Mouse (Mus musculus): Measurements from ENCODE around the gene Asap2.

Gene Asap2

DNA sequence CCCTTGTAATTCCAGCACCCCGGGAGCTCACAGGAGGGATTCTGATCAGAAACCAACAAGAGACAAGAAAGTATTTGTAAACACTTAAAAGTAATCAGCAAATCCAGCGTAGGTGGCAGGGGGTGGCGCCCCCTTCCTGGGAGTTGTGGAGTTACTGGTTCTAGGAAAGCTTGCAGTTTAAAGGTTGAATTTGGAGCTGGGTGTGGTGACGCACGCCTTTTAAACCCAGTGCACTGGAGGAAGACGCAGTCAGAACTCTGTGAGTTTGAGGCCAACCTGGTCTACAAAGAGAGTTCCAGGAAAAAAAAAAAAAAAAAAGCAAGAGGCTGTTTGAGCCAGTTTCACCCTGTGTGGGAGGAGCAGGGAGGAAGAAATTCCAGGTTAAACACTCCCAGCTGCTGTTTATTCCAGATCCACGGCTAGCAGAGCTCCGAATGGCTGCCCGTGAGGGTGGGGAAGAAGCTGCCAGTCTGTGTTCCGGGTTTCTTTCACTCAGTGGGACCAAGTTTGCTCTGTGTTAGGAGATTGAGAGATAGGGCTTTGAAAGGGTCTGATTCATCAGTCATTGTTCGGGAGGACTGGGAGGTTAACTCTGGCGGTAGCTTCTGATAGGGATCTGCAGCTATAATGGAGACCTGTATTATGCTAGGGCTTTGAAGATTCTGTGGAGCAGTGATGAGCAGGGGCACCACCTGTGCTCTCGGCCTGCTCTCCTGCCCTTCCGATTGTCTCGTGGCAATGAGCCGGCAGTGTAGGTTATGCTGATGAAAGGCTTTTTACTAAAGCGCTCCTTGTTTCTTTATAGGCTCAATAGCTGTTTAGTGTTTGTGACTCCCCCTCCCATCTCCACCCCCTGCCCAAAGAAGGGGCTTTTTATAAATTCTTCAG, 144.0 kb downstream of the Asap2 start:
- peak; percentile 34 to 54 for DNase-seq

DNA sequence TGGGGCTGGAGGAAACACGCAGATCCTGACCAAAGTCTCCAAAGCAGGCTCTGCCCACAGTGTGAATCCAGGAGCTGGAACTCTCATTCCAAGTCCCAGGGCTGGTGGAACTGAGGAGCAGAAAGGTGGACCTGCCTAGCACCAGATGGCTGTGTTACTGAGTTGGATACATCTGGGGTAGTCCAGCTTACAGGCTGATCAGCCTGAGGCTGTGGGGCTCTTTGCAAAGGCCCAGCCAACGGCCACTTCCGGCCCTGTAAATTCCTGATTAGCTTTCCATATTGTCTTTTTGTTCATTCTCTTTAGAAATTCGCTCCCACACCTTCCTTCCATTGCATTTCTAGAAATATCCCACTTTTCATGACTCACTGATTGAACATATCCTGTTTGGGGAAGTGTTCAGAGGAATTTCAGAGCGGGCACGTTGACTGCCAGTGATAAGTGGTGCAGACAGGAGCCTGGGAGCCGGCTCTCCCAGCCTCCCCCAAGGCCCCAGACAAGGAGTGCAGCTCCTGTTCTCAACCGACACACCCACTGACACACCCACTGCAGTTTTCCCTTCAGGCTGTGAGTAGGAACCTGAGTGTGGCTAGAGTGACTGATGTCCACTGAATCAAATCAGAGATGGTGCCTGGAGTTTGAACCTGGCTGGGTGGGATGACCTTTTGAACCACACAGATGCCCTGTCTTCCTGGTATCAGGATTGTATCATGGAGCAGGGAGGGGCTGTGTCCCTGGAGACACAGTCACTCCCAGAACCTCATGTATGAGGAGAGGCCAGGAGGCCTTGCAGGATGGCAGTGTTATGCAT, 145.6 kb downstream of the Asap2 start:
- DNase-seq: peak; percentile 49 to 62

DNA sequence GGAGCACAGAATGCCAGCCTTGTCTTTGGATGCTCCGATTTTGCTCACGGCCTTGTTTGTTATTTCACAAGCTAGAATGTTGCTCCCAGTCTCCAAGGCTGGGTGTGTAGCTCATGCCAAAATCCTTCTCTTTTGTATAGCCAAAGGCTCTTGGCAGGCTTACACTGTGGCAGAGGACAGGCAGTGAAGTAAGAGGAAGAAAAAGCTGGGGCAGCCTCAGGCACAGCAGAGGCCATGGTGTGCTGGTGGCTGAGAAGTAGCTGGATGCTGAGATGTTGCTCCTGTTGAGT, 146.1 kb downstream of the Asap2 start:
- no peak for DNase-seq

DNA sequence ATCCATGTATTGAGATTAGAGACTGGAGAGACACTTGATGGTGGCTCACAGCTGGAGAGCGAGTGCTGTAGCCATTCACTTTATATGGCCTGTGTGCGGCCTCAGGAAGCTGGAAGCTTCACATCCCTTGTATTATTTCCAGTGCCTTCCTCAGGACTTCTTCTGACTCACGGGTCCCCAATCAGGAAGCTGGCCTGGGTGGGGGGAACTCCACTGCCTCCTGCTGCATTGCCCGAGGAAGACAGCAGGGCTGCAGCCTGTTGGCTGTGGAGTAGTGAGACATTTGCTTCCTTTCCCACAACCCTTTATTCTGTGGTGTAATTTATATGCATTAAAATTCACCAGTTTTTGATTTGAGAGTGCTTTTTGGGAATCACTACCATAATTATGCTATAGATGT, 149.3 kb downstream of the Asap2 start:
- peak; percentile 40 to 65 for DNase-seq

DNA sequence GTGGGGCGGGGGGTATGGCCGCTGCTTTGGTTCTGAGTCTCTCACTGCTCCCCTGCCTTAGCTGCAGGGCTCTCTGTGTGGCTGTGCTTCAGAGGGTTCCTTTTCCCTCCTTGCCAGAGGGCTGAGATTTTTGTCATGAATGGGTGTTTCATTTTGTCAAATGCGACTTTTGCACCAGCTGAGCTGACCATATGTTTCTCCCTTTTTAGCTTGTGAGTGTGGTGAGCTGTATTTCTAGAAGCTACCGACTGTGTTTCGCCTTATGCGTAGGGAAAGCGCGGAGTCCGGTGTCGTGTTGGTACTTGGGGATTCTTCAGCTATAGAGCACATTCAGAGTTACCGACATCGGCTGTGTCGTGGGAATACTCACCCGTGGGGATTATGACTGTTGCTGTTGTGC, 149.9 kb downstream of the Asap2 start:
- DNase-seq: no peak

DNA sequence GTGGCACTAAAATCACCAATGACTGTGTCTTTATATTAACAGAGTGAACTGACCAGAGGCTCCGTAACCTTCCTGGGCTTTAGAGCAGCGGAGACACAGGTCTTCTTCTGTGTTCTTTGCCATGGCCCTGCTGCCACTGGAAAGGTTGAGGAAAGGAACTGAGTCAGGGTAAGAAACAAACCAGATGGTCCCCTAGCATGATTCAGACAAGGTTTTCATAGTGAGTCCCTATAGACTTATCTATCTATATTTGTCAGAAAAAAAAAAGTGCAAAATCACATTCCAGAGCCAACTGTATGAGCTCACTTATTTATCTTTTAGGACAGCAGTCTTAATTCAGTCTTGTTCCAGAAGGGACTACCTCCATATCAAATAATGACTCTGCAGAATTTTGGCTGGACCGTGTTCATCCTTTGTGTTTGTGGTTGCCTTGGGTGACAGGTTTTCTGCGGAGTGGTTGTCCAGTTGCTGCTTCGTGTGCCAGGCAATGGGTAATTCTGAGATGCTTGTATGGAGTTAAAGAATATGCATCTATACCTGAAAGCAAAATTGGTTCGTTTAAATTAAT, 150.6 kb downstream of the Asap2 start:
- DNase-seq: no peak

DNA sequence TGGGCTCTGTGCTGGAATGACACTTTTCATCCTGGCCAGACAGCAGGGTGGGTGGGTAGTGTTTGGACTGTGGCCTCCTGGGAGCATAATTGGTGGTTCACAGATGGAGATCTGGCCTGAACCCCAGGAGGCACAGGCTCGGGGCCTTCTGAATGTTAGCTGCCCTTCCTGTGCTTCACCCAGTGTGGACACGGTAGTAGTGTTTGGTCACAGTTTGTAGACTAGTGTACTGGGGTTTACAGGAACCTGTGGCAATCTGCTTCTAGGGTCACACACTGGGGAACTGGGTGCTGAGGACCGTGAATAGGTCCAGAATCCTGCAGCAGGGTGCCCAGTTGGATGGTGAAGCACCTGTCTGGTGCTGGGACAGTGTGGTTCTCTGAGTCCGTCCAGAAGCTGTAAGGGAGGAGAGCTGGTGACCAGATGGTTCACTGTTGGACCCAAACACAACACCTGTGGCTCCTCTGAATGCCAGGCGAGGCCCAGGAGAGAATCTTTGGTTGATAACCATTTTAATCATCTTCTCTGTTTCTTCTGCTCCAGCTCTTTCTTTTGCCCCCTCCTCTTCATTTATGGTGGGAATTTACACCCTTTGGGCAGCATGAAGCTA, 151.5 kb downstream of the Asap2 start:
- peak in 1 of 2 experiments; percentile 17 for DNase-seq

DNA sequence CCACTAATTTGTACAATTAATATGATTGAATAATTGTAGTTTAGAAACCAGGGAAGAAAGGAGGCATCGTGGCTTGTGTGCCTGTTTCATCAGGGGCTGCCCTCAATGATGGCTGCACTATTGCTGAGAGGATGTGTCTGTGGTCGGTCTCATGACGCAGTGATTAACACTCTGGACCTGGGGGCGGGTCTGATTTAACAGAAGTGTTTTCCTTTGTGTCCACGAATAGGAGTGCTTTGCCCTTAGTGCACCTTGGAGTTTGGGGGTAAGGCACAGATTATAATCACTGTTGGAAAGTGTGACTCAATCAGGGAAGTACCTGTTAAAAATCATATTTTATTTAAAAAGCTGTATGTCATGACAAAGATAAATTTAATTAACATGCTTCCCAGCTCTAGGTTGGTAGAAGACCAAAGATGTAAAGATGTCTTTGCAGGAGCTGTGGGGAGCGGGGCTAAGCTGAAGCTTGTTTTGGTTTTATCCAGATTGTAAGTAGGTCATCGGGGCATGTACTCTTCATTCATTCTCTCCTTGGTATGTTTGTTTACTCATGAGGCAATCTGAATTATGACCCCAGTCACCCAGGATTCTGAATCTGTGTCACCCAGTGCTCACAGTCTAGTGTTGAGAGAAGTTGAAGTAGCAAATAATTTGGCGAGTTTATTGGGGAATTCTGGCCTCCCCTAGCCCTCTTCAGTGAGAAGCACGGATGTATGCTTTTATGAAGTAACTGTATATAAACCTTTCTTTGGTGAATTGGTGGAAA, 152.4 kb downstream of the Asap2 start:
- peak in 1 of 2 experiments; percentile 21 for DNase-seq

DNA sequence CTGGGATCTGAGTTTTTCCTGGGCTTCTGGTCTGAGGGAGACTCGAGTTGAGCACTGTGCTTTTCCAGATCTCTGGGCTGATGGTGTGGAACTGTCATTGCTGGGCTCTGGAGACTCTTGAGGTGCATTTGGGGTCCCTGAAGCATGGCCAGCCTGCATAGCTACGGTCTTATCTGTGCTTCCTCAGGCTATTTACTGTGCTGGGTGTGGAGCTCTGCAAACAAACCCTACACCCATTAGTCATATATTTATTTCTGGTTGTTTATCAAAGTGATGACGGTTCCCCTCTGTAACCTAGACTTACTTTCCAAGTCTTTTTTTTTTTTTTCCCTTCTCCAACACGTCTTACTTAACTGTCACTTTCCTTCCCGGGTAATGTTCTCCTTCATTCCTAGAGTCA, 154.3 kb downstream of the Asap2 start:
- DNase-seq: no peak

DNA sequence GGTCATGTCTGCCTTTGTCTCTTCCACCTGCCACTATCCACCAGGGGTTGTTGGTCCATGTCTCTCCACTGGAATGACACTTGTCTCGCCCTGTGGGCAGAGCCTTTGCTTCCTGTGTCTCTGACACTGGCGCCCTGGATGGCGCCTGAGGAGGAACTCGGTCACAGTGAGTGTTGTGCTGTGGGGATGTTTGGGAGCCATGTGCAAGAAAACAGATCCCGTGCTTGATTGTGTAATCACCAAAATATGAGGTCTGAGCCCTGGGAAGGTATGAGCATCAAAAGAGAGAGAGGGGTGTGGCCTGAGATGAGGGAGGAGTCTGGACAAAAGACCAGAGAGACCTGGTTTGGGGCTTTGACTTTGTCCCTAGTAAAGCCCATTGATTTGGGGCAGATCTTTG, 154.8 kb downstream of the Asap2 start:
- peak in 1 of 2 experiments; percentile 33 for DNase-seq

DNA sequence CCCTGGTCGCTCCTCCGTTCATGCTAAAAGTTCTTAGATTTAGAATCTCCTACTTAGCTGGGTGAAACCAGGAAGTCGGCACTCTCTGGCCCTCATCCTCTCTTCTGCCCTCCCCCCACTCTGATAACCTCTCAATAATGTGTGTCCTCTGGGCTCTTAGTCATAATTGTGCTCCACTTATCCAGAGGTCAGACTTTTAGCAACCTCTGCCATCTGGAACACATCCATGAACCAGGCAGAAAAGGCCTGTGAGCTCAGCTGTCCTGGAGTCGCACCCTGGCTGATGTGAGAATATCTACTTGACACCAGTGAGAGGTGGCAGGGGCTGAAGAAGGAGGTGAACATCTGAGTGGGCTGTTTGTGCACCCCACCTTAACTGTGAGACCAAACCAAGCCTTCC, 156.6 kb downstream of the Asap2 start:
- peak; percentile 43 to 51 for DNase-seq

DNA sequence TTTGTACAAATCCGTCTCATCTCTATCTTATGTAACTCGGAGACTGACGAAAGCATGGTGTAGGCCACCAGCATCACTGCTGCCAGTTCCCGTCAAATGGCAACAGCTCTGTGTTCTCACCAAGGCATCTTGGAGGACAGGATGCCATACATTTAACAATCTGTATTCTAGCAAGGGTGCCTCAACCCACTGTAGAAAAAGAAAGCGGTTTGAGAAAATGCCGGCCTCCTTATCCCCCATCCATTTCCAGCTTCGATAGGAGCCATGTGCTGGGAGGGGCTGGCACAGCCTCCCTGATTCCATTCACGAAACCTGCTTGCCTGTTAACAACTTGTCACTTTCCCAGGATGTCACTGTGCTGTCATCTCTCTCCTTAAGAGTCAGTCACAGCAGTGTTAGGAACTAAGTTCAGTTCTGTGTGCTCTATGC, 163.0 kb downstream of the Asap2 start:
- no peak for DNase-seq

DNA sequence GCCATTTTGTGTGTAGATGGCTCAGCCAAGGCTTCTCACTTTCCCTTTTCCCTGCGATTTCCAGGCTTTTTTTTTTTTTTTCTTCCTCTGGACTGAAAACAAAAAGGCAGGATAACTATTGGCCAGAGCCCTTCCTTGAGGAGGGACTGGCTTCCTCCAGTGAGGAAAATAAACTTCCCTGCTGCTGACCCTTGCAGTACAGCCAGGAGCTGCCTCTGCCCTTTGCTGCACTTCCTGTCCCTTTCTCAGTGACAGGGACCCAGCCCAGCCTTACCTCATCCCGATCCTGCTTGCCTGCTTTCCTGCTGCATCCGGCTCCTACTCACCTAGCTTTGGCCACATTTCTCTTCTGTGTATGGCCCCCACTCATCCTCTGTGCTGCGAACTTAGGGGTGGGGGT, 164.8 kb downstream of the Asap2 start:
- peak; percentile 60 to 84 for DNase-seq

DNA sequence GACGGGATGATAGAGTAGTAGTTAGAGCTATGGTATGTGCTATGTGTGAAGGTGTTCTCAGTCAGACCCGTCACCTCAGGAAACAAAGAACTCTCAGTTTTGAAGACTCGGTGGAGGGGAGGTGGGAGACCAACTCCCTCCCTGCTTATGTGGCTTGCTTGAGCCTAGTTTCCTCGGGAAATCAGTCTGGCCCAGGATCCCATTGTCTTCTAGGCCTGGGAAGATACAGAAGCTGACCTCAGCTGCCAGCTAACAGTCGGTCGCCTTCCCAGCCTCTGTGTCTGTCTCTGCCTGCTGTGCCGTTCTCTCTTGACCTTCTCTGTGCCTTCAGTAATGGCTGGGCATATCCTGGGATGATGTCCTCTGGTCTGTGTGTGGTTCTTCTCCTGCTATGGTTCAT, 169.0 kb downstream of the Asap2 start:
- DNase-seq: peak in 1 of 2 experiments; percentile 61

DNA sequence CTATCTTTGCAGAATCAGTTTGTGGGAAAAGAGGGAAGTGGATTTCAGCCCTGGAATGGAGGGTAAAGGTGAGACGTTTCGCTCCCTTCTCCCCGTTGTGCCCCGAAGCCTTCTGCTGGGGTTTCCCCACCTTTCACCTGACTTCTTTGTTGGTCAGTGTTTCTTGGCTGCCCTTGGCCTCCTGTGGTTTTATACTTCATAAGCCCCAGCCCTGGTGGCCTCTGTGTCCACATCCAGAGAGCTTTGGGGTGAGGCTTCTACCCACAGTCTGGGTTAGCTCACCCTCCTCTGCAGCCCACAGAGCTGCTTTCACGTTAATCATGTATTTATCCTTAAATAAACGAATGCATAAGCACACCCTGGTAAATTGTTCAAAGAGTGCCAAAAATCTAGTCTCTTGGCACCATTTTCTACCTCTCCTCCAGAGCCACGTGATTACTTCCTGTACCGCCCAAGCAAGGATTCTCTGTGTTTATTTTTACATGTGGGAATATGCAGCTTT, 170.1 kb downstream of the Asap2 start:
- DNase-seq: peak; percentile 37 to 64

DNA sequence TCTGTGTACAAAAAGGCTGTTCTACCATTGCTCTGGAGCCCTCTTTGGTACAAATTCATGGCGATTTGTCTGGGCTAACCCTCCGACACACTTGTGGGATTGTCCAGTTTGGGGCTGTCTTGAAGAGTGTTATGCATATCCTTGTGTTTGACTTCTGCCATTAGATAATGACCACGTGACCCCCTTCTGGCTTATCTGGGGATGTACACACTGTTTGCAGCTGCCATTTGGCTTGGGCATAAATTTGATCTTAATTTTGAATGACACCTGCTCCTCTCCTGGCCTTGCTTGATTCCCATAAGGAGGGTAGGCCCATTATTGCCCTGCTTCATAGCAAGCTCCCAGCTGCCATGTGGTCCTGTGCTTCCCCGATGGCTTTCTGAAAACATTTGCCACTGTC, 171.6 kb downstream of the Asap2 start:
- DNase-seq: no peak

DNA sequence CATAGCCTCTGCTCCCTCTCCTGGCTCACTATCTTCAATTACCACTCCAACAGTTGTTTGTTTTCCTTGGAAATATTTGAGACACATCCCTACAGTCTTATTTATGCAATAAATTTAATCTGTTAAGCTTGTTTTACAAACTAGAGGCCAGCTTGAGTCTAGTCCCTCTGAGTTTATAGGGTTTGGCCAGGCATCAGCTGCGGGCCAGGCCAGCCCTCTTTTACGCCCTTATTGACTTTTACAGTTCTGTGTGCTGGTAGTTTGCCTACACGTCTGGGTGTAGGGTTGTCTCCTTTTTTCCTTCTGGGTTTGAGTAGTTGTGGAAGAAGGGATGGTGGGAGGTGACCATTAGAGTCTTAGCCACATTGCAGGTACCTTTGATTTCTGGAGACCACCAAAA, 173.4 kb downstream of the Asap2 start:
- DNase-seq: no peak

DNA sequence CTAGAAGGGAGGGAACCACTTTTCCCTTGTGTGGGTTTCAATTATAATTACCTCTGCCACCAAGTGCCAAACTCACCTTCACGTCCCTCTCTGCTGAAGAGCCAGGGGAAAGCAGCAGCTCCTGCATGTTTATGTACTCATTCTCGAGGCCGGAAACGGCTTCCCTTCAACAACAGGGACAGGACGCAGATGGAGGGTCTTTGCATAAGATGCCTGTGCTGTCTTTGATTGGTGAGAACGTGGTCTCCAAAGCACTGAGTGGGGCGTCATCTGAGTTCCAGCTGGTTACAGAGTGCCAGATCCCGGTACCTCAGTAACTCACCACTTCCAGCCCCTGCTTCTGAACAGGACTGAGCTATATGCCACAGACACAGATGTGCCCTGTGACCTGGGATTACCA, 174.0 kb downstream of the Asap2 start:
- DNase-seq: no peak

DNA sequence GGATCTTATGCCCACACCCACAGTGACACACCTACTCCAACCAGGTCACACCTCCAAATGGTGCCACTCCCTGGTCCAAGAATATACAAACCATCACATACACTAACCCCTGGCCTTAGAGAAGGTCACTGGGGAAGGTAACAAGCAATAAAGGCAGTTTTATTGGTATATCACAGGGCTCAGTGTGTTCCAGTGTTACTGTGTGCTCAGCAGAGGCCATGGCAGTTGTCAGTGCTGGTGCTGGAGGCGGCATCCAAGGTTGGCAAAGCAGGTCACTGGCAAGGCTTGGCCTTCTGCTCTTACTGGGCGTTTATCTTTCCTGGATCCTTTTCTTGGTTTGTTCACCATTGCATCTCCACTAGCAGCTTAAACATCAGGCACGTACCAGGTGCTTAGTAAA, 174.9 kb downstream of the Asap2 start:
- DNase-seq: no peak

DNA sequence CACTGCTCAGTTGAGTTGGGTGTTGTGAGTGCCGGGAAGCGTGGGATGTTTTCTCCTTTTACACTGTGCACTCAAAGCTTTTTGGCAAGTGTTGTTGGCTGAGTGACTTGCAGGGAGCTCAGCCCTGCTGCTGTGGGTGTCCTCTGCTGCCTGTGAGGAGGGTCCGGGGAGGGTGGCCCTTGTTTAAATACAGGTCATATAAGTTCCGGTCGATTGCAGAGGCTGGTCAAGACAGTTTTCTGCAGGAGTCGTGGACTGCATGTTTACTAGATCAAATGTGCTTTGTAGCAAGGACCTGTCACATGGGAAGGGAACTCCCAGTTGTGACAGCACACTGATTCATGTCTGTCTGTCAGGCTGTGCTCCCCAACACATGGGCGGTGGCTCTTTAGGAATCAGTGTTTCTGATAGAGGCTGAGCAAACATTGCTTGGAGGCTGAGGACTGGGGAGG, 175.7 kb downstream of the Asap2 start:
- DNase-seq: no peak

DNA sequence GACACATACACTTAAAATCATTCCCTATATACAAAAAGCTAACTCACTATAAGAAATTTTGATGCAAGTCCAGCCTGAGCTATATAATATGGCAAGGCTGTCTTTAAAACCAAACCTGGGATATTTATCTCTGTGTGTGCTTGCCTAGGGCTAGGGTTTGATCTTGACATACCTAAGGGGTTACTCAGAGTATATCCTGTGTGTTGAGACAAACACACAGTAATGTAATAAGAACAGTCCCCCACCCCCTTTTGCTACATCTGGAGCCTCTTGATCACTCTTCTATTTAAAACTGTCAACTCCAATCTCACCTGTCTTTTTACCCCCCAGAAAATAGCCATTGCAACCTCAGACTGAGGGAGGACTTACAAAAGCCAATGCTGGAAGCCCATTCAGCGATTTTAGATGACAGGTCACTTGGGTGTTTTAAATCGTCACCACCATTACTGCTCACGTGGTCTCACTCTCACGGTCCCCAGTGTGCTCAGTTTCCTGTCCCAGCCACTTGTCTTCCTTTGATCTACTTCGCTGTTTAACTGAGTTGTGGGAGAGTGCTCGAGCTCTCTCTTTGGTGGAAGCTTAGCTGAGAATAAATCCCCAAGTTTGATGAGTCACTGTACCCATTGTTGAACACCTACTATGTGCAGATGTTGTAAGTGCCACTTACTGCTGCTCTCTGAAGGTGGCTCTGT, 176.8 kb downstream of the Asap2 start:
- DNase-seq: no peak

DNA sequence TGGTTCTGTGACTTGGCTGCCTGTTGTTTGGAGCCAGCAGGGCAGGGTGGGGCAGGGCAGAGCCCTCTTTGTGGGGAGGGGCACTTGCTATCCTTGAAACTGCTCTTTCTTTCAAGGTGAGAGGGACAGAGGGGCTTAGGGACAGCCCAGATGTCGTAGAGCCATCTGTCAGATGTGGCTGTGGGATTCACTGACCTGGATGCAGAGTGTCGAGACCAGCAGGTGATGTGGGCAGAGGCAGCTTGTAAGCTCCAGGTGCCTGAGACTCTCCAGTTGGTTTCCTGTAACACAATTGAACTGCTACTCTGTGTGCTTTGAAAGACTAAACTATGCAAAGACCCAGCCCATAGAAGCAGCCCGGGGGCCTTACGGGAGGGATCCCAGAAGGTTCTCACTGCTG, 177.5 kb downstream of the Asap2 start:
- DNase-seq: no peak
